Mouse (Mus musculus) testis, postnatal 14 days (tissue): ENCODE results near the gene Pbld2.
A peak's percentile ranks its signal among the peaks of the same experiment; 100 is the strongest.
"Not testable (repeated sequence)": the region's sequence is repeated elsewhere in the genome, so short reads cannot be mapped to it uniquely, and the experiment has no call there.

Source experiments
- DNase-seq: peaks from one replicate; pipeline ENCODE4 v3.0.0; 2021; ENCODE audit warnings: low spot score

Gene Pbld2

DNA sequence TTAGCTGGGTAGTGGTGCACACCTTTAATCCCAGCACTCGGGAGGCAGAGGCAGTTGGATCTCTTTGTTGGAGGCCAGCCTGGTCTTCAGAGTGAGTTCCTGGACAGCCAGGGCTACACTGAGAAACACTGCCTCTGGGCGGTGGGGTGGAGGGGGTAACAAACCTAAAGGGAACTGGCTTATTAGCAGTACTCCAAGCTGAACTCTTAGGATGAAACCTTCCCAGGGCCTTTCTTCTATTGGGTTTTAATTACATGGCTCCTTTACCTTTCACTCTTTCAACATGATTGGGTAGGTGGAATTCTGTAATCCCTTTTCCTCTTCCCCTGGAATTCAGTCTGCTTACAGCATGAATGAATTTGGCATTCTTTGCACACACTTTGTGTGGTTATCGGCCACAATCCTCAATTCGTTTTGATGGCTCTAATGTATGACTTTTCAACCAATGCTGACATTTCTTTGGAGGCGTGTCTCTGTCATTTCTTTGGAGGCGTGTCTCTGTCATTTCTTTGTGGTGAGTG lies 1.4 kb downstream of the Pbld2 start:
- no peak for DNase-seq

DNA sequence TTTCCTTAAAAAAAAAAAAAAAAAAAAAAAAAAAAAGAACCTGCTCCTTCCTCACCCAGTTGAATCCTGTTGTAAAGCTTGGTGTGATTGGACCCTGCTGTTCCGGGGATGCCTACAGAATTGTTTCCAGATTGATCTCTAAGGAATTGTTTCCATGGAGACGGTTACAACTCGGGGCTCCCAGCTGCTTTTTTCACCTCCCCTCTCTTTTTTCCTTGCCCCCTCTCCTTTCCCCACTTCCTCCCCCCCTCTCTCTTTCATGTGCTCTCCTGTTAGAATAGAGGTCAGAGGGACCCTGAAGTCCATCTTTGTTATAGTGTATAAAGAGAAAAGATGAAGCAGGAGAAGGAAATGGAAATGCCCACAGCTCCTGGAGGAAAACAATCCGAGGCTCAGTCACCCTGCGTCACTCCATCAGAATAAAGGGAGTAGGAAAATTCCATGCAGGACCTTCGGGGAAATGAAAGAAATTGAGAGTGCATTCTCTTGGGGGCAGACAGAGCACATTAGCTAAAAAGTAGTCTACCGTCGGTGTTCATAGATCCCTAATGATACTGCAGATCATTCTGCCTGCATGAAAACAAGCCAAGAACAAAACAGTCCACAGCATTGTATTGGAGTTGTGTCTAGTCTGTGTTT lies 2.2 kb downstream of the Pbld2 start:
- no peak for DNase-seq

DNA sequence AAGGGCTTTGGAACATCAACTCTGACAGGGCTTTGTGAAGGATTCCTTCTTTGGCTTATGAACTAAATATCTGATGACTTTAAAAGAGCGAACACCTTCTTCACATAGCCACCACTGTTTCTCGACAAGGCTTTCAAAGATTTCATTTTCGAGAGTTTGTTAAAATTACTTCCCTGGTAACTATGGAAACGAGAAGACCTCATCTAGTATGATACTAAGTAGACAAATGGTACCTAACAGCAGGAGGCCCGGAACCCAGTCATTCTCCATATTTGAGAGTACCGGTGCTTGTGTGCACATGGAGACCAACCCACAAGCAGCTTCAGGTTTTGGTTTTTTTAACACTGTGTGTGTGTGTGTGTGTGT lies 2.7 kb downstream of the Pbld2 start:
- DNase-seq = no peak

GRCm38 (mm10) chr10:63027376-63028161 lies 3.5 kb downstream of the Pbld2 start:
- no peak for DNase-seq

GRCm38 (mm10) chr10:63028396-63028795 lies 4.3 kb downstream of the Pbld2 start:
- DNase-seq = no peak

GRCm38 (mm10) chr10:63032267-63032666 lies 8.2 kb downstream of the Pbld2 start:
- peak; percentile 36 for DNase-seq

DNA sequence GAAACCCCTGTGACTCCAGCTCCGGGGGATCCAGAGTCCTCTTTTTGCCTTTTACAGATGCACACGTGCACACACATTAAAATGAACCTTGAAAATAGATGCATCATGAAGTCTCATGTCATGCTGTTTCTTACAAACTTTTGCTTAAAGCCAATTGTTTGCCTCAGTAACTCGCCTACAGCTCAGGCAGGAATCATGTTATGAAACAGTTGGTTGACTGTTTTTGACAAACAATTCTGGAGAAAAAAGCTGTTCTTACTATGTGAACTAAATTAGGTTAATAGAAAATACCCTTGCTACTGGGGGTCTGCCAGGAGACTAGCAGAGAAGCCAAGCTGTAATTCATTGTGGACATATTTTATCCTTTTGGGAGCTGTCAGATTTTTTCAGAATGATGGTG lies 8.8 kb downstream of the Pbld2 start:
- no peak for DNase-seq

GRCm38 (mm10) chr10:63038571-63039320 lies 14.6 kb downstream of the Pbld2 start:
- no peak for DNase-seq

DNA sequence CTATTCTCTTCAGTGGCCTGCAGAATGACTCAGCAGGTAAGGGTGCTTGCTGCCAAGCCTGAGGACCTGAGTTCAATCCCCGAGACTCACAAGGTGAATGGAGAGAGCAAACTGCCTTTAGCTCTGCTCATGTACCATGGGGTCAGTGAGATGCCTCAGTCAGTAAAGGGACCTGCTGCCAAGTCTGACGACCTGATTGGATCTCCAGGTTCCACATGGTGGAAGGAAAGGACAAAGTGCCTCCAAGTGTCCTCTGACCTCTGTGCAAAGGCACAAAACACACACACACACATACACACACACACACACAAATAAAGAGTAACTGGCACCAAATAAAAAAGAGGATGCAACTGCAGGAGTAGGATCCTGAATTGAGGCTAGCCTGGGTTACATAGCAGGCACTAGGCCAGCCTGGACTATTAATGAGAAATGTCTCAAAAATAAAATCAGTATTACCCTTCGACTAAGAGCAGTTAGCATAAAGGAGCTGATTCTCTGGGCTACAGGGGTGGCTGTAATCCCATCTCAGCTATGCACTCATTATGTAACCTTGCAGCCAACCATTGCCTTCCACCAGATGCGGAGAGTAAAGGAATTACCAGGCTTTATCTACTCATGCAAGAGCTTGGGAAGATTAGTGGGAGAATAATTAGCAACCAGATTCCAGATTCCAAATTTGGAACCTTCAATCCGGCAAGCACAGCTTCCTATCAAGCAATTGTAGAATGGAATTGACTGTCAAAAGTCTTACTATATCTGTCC lies 15.9 kb downstream of the Pbld2 start:
- no peak for DNase-seq

GRCm38 (mm10) chr10:63043154-63043553 lies 19.0 kb downstream of the Pbld2 start:
- DNase-seq = no peak

GRCm38 (mm10) chr10:63047751-63048150 lies 23.6 kb downstream of the Pbld2 start:
- no peak for DNase-seq

GRCm38 (mm10) chr10:63049106-63049505 lies 25.0 kb downstream of the Pbld2 start:
- no peak for DNase-seq

DNA sequence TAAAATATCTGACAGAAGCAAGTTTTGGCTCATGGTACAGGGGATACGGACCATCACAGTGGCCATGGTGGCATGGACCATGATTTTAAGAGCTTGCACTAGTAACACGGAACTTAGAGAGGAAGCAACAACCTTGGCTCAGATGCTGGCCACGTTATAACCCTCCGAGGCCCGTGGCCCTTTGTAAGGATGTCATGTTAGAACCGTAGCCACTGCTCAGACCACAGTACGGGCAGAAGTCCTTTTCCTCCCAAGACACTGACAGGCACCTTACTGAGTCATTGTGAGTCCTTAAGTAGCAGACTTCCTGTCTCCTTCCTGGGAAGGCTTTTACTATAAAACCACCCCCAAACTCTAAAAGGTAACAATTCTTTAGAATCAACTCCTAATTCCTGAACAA lies 27.2 kb downstream of the Pbld2 start:
- DNase-seq = no peak

DNA sequence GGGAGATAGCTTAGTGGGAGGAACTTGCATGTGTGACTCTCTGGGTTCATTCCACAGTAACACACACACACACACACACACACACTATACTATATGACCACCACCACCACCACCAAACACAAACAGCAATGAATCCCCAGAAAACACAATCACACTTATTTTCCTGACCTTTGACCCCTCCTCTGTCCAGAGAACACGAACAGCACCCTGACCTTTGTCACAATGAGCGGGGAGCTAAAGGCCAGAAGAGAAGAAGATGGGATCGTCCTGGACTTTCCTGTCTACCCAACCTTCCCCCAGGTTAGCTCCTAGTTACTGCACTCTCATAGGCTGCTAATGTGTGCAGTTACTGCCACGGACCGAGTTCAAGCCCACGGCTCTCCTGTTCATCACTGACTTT lies 27.9 kb downstream of the Pbld2 start:
- DNase-seq = no peak

GRCm38 (mm10) chr10:63053007-63053406 lies 28.9 kb downstream of the Pbld2 start:
- DNase-seq = no peak

- DNase-seq = not testable (repeated sequence)
Measured at GRCm38 (mm10) chr10:63054071-63054470, 30.0 kb downstream of the Pbld2 start.

DNA sequence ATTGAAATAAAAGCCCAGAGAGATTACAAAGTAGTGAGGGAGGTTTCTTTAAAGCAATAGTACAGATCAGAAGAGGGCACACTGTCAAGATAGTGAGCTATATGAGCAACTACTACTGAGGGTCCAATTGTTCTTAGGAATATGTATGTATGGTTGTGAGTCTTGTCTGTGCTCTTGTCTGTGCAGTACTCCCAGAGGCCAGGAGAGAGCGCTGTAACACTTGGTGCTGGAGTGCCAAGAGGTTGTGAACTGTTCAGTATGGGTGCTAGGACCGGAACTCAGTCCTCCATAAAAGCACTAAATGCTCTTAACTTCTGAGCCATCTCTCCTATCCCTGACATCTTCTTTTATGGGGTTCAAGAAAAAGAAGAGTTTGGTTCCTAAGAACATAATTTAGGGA lies 30.5 kb downstream of the Pbld2 start:
- peak; percentile 22 for DNase-seq

DNA sequence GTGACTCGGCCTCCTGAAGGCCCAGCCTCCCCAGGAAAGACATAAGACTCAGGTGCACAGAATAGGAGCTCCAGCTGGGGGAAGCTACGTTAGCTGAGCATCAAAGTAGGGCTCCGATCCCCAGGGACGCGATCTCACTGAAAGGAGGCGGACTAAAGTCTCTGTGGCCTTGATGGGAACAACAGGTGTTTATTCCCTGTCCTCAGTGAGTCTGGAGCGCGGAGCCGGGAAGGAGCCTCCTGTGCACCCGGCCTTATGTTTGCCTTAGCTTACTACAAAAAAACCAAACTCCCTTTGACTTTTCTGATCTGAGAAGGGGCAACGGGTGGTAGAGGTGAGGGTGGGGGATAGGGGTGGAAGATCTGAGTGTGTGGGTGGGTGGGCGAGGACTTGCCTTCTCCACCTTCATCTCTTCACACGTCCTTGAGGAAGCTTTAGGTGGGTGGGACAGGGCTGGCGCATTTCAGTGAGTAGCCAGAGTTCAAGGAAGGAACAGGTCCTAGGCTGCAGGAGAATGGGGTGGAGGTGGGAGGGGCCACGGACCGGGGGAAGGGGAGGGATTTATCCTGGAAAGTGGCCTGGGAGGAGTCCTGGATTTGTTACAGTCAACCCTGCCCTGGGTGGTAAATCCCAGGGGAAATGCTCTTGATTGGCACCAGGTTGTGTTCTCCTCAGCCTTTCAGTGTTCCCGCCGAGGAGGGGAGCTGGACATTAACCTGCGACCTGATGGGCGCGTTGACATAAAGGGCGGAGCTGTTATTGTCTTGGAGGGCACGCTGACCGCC lies 33.0 kb downstream of the Pbld2 start:
- DNase-seq = peak; percentile 30

DNA sequence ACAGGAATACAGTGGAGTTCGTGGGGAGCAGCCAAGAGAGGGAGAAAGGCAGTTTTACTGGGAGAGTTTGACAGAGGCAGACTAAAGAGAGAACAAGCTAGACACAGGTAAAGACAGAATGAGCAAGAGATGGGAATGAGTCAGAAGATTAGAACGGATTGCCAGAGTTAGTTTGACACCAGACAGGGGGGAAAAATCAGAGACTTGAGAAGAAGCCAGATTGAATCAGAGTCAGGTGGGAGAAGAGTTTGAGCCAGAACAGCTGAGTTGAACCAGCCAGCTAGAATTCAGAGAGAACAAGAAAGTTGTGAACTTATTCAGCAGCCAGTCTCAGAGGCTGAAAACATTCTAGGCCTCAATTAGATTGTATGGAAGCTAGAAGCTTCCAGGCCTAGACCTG lies 35.7 kb downstream of the Pbld2 start, which contains the start of gene Pbld1:
Gene Pbld1, plus strand, starts transcription at position 301 of the 400 bp plus-strand sequence.
- DNase-seq = no peak

- DNase-seq = peak; percentile 33
Measured at GRCm38 (mm10) chr10:63060406-63060805, 36.3 kb downstream of the Pbld2 start.

DNA sequence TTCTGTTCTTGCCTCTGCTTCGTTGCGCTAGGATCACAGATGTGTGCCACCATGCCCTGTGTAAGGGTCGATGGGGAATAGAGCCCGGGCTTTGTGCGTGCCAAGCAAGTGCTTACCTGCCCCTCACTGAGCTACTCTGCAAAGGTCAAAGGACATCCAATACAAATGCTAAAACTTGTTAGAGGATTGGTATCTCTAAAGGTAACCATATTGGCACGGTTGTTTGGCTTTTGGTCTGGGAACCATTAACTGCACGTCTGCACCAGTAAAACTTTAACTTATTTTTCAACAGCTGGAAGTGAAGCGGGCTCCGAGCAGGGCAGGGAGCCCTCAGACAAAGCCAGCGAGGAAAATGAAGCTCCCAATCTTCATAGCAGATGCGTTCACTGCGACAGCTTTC lies 37.2 kb downstream of the Pbld2 start:
- DNase-seq = no peak
